Mouse (Mus musculus) left cerebral cortex, postnatal 36 days (tissue): ENCODE results near the gene Gm128. TPM values are rescaled to one million over a fixed set of nuclear protein-coding genes. Genes with fewer than 3 reads are reported as not detected.

Source experiments
- DNase-seq, 2 experiments: peaks; one replicate each; pipeline ENCODE4 v3.0.0; 2021 to 2022; ENCODE audit warnings: low spot score in 2 of 2, mixed read lengths in 1 of 2
- intact Hi-C: fragments of 180-260 bp; cut with DNase I; formaldehyde crosslinking; loops from one replicate; pipeline ENCODE4 v1.15.1; 2025
- total RNA-seq, 2 experiments: library from RNA; stranded (reverse); gene quantifications; 2 replicates each; pipeline ENCODE4 v1.2.3; 2021

The Gm128 gene
- total RNA-seq, 2 experiments from 2014 or later = 0.20 to 0.27 TPM

DNA sequence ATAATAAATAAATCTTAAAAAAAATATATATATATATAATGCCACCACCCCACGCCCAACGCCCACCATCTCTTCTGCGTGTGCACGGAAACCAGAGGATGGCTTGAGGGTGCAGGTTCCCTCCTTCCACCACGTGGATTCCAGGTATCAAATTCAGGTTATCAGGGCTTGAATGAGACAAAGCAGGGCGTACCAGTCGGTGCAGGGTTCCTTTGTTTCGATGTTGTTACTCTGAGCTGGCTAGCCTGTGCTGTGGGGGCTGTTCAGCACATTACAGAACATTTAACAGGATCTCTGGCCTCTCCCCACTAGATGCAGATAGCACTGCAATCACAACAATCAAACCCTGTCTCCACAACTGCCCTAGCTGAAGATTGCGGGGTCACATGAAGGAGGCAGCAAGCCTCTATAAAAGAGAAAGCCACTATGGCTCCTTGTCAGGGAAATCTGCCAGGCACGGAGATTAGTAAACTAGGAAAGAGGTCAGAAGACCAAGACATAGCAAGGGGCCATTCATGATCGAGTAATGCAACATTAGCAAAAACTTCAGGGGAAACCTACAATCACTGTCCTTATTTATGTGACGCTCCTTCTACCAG, 29.5 kb upstream of the Gm128 start:
- intact Hi-C loops = no loop called here
- no peak for DNase-seq

DNA sequence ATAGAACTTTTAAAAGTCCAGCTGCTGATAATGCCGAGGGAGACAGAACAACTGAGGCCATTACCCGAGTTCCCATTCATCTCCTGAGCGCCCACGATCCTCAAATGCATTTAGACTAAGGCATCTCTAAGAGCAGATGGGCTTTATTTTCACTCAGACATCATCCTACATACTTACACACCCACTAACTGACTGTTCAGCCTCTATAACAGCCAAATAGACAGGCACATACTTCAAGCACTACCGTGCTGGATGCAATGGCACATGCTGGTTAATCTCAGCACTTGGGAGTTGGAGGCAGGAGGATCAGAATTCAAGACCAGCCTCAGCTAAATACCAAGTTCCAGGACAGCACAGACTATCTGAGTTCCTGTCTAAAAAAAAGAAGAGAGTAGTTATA, 28.4 kb upstream of the Gm128 start:
- DNase-seq = no peak
- intact Hi-C loops = no loop called here

DNA sequence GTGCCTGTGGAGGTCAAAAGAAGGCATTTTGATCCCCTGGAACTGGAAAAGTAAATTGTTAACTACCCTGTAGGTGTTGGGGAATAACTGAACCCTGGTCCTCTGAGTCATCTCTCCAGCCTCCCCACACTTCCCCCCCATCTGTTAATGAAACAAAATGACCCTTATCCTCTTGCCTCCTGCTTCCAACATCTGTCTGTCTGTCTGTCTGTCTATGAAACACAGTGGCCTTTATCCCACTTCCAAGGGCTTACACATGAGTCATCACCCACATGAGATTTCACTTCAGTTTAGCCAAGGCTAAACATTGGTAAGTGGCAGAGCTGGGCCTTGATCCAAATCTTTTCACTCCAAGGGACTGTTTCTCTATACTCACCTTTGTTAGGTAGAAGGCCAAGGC, 26.5 kb upstream of the Gm128 start:
- intact Hi-C loops = no loop called here
- DNase-seq = no peak

DNA sequence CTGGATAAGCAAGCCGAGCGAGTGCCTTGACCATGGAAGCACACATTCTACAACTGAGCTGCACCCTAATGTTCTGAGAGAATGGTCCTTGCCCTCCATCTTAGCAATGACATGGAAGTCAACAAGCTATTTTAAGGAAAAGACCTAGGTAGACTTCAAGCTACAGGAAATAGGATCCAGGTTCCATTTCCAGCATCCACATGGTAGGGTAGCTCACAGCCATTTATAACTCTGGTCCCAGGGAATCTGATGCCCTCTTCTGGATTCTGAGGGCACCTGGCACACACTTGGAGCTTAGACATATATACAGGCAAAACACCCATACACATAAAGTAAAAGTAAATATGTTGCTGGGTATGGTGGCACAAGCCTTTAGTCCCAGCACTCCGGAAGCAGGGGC, 24.7 kb upstream of the Gm128 start:
- intact Hi-C loops = no loop called here
- no peak for DNase-seq

DNA sequence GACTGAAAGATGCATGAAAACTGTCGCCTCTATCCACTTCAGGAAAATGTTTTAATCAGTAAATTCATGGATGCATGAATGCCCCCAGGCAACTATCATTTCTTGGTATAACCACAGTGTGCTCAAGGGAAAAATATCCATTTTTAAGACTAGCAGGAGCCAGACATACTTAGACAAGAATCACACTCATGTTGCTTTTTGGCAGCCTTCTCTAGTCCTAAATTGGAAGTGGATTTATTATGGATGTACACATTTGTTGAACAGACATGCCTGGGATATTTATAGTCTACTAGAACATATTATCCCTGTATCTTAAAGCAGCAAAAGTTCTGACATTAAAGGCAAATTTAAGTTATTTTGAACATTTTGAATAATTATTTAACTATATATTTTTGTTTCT, 23.3 kb upstream of the Gm128 start:
- DNase-seq = no peak
- intact Hi-C loops = loop anchor here (5.0 kb wide), 1 partner anchor 122 kb away; the partner anchor contains the start of gene Tnfaip8l2

DNA sequence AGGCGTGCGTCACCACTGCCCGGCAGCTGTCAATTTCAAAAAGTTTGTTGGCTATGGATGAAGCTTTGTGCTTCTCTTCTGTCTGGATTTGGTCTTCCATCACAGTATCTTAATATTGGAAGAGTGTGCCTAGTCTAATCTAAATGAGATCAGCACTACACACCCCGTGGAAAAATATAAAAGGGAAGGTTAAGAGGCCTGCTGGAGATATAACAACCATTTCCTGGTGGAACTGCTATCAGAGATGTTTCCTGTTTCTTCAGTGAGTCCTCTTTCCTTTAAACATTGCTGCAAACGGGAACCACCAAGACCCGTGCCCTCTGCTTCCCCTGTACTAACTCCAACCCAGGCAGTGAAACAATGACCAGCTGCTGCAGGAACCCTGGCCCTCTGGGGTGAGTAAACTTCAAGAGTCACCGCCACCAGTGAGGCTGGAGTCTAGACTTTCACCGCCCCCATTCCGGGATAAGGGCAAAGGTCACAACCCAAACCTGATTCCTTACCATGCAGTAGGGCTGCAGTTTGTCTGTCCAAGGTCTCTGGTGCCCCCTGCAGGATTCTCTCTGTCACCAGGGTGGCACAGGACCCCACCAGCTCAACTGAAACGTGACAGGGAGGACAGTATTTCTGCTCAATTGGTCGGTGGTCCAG, 21.8 kb upstream of the Gm128 start:
- intact Hi-C loops = loop anchor here (1.0 to 5.0 kb wide), 2 partner anchors 46 to 121 kb away; partner anchors contain the start of genes Gabpb2 and Tnfaip8l2
- DNase-seq = peak; percentile 29 to 59

DNA sequence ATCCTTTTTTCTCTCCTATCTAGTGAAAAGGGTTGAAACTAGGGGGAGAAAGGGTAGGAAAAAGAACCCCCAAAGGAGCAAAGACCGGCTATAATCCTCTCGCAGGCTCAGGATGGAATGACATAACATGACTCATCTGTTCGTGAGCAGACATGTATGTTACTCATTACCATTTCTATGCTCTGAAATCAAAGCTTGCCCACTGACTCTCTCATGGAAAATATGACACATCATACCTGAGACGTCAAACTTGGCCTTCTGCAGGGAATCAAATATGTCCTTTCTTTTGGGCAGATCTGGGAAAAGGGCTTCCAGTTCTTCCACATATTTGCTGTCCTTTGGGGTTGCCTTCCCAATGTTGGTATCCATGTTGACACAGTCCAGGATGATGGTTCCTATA, 20.6 kb upstream of the Gm128 start:
- intact Hi-C loops = loop anchor here (5.0 kb wide), 1 partner anchor 120 kb away; the partner anchor contains the start of gene Tnfaip8l2
- DNase-seq = no peak

DNA sequence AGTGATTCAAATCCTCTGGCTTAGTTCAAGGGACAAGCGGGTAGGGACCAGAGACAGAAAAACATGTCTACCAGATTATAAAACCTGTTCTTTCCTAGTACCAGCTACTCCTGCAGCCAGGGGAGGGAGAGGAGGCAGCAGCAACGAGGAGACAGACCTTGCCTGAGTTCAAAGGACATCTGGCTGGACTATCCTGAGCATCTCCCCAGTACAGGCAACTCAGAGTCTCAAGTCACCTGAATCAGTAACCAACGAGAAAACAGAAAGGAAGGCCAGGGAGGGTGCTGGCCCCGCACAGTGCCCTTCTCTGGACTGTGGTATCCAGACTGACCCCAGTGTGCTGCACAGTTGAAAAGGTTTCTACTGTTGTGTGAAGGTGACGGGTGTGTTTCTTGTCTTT, 15.5 kb upstream of the Gm128 start:
- intact Hi-C loops = no loop called here
- no peak for DNase-seq

DNA sequence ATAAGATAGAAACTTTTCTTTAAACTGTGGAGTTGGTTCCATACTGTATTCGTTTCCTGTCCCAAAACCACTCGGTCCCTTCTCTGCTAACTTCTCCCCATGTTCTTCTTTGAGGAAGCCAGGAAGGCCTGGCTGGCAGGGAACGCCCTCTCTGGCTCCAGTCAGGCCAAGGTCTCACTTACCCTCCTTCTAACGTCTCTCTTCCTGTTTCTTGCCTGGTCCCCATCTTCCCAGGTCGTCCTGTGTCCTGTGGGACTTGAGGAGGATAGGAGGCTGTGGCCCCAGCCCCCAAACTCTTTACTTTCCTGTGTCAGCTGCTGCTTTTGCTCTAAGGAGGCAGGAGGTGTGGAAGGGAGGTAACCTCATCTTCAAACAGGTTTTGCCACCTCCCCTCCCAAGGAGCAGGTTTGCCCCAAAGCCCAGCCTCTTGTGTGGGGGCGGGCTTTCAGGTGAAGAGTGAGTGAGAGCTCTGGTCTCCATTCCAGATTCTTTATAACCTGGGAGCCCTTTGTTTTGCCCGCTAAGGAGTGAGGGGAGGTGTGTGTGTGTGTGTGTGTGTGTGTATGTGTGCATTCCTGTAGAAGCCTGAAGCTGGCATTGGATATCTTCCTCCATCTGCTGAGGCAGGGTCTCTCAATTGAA, 9.5 kb upstream of the Gm128 start, which contains the start of gene Bnipl:
Gene Bnipl, minus strand, starts transcription at position 411 of the 642 bp plus-strand sequence.
- no peak for DNase-seq
- intact Hi-C loops = no loop called here

DNA sequence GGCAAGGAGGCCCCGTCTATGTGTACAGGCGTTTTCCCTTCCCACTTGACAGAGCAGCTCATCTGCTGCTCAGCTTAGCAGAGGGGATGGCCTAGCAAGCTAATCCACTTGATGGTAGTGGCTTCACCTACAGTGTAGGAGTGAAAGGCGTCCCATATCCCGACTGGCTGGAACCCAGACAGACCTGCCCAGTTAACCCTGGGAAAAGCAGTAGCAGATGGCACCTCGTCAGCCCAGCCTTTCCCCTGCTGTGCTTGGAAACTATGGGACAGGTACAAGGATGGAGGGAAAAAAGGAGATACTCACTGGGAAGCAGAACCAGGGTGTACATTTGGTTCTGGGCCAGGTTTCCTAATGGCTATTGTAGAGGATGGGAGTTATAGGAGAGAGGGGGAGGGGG, 9.0 kb upstream of the Gm128 start:
- intact Hi-C loops = no loop called here
- no peak for DNase-seq

DNA sequence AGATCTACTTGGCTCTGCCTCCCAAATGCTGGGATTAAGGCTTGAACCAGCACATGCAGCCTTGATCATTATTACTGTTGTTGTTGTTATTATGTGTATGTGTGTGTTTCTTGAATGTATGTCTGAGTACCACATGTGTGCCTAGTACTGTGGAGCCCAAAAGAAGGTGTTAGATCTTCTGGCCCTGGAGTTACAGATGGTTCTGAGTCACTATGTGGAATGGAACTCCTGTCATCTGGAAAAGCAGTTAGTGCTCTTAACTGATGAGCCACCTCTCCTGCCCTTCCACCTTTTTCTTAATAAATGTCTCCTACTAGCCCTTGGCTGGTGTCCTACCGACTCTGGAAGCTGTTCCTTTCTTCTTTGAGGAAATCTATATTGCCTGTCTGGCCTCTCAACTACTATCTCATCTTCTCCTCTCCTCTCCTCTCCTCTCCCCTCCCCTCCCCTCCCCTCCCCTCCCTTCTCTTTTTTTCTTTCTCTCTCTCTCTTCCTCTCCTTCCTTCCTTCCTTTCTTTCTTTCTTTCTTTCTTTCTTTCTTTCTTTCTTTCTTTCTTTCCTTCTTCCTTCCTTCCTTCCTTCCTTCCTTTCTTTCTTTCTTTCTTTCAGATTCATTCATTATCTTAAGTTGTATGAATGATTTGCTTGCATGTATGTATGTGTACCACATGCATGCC, 6.4 kb upstream of the Gm128 start:
- DNase-seq = no peak
- intact Hi-C loops = no loop called here

DNA sequence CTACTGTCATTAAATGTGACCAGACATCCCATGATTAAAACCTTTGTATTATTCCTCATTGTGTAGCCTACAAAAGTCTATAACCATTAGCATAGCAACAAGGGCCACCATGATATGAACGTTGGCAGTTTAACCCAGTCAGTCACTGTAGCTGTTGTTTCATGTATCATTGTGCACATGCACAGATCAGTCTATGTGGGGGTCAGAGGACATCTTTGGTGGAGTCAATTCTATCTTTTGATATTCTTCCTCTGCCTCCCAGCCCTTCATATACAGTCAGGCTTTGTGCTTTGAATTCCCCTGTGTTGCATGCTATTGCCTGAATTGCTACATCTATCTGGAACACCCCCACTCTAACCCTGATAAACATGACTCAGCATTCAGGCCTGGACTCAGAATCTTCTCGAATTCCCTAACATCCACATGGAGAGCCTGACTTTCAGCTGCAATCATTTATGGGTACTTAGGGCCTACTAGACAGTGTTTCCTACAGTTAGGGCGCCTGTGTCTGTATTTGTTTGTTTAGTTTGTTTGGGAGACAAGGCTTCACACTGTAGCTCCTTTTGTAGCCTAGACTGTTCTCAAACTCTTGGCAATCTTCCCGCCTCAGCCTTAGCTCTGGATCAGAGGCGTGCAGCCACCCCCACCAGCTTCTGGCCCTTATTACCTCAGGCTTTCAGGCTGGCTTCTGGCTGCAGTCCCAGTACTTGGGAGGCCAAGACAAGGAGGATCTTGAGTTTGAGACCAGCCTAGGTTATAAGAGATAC, 5.2 kb upstream of the Gm128 start:
- intact Hi-C loops = no loop called here
- peak; percentile 35 to 43 for DNase-seq

DNA sequence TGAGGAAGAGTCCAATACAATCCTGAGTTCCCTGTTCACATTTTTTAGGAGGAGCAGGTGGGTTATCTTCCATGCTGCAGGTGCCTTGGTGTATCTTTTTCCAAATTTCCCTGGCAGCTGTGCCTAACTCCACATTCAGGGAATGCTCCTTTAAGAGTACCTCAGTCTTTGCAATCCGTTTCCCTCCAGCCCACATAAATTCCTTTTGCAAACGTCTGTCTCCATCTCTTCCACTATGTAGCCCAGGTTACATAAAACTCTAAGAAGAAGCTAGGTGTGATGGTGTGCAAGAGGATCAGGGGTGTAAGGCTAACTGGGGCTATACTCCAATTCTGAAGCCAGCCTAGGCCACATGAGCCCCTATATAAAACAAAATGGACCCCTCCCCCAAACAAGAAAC, 1.7 kb upstream of the Gm128 start:
- no peak for DNase-seq
- intact Hi-C loops = no loop called here

DNA sequence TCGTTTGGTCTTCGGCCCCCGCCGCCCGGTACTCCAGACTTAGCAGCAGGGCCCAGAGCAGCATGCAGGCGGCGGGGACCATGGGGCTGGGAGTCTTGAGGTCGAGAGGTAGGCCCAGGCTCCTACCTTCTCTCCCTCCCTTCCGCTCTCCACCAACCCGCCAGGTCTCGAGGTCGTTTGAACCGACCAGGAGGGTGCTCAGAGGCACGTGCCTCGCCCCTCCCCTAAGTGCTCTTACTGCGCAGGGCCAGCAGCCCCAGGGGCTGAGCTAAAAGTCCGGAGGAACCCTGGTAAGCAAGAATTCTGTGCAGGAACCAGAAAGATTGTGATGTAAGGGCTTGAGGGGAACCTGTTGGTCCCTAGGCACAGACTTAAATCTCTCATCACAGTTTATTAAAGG, 498 bp downstream of the Gm128 start:
- DNase-seq = no peak
- intact Hi-C loops = no loop called here

DNA sequence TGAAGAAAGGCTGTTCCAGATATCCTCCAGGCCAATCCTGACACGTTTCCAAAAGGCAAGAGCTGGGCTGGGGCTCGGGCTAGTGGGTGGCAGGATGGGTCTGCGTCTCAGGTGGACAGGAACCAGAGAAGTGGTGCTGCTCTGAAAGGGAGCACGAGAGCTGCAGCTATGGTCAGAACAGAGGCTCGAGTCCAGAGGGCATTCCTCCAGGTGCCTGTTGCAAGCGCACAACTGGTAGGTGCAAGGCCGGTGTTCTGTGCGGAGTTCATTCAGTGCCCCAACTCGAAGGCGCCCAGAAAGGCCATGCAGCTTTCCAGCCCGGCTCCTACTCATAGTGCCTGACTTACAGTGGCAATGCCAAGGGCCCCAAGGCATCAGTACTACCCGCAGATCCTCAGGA, 1.4 kb downstream of the Gm128 start:
- intact Hi-C loops = no loop called here
- no peak for DNase-seq

DNA sequence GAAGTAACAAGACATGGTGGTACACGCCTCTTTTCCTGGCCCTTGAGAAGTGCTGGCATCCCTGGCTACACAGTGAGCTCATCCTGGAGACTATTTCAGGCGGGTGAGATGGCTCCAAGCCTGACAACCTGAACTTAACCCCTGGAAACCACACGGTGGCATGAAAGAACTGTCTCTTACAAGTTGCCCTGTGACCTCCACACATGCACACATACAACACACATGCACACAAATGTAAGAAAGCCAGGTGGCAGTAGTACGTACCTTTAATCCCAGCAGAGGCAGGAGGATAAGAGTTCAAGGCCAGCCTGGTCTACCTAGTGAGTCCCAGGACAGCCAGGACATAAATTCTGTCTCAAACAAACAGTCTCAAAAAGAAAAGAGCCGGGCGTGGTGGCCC, 2.4 kb downstream of the Gm128 start:
- intact Hi-C loops = no loop called here
- no peak for DNase-seq

DNA sequence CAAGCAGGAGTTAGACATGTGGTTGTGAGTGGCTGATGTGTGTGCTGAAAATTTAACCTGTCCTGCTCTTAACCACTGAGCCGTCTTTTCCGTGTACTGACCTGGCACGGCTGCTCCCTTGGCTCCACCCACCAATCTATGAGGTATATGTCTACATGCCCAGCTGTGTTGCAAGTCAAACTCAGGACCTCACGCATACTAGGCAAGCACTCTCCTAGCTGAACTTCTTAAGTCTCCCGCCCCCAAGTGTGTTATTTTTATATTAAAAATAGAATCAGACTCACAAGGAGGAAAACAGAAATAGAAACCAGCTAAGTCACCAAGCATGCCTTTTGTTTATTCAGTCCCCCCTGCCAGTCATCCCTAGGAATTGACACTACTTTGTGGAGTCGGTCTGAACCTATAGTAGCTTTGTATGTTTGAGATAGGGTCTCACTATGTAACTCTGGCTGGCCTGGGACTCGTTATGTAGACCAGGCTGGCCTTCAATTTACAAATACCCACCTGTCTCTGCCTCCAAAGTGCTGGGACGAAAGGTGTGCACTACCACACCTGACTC, 3.8 kb downstream of the Gm128 start:
- no peak for DNase-seq
- intact Hi-C loops = no loop called here

DNA sequence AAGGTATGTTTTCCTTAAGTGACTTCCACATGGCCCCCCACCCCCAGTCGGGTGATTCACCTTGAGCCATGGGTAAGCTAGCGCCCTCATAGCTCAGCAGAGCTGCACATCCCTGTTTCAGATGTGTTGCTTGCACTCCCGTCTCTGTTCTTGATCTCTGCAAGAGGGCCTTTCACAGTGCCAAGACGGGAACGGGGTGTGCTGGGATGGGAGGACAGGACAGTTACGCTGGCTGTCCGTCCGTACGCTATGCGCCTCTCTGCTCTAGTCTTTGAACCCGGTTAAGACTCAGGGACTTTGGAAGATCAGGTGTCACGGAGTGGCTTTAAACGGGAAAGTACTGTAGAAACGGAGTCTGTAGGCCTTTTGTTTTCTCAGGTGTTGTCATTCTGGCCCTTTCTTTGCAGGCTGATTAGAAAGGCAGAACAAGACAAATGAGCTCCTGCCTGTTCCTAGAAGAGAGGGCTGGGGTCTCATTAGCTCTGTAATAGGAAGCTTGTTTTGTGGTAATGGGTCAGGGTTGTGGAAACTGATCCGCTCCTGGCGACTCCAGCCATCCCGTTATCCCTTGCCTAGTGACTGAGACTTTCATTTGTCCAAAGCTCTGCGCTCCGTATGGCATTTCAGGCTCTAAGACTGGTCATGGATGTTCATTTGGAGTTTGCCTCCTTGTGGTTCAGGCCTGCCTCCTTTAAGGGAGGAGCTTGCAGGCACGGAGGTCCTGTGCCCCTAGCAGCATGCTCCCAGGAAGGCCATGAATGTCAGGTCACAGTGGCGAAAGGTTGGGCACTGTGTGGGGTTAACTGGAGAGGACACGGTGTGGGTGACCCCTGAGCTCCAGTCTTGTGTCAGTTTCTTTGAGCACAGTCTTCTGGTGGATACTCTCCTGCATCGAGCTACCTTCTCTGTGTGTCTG, 5.8 kb downstream of the Gm128 start:
- intact Hi-C loops = no loop called here
- no peak for DNase-seq
